Mouse (Mus musculus): Measurements from ENCODE around the gene Blvrb.
A peak's percentile ranks its signal among the peaks of the same experiment; 100 is the strongest.
"Not testable (repeated sequence)": the region's sequence is repeated elsewhere in the genome, so short reads cannot be mapped to it uniquely, and the experiment has no call there.

Gene Blvrb

GRCm38 (mm10) chr7:27480506-27480905 is 32.7 kb downstream of the Blvrb start:
- ATAC-seq (ENCODE audit: insufficient number of reproducible peaks, low FRiP score, low TSS enrichment): no peak

- no peak for ATAC-seq (ENCODE audit: insufficient number of reproducible peaks, low FRiP score, low TSS enrichment)
These were observed 33.3 kb downstream of the Blvrb start for GRCm38 (mm10) chr7:27480927-27481626.

- ATAC-seq (ENCODE audit: insufficient number of reproducible peaks, low FRiP score, low TSS enrichment): peak; percentile 63; the same call in 1 of the 2 replicates
These were observed 33.8 kb downstream of the Blvrb start for GRCm38 (mm10) chr7:27481627-27481969.

GRCm38 (mm10) chr7:27483860-27484259 is 36.1 kb downstream of the Blvrb start:
- no peak for ATAC-seq (ENCODE audit: insufficient number of reproducible peaks, low FRiP score, low TSS enrichment)

- no peak for ATAC-seq (ENCODE audit: insufficient number of reproducible peaks, low FRiP score, low TSS enrichment)
These were observed 38.5 kb downstream of the Blvrb start for GRCm38 (mm10) chr7:27486102-27486769.

GRCm38 (mm10) chr7:27486770-27487697 is 39.3 kb downstream of the Blvrb start, which contains the start of gene Sertad1:
Gene Sertad1 (plus strand): TSS chr7:27486910.
- peak; percentile 88 for ATAC-seq (ENCODE audit: insufficient number of reproducible peaks, low FRiP score, low TSS enrichment)

- ATAC-seq (ENCODE audit: insufficient number of reproducible peaks, low FRiP score, low TSS enrichment): no peak
These were observed 40.0 kb downstream of the Blvrb start for GRCm38 (mm10) chr7:27487740-27488268.

GRCm38 (mm10) chr7:27489270-27489869 is 41.6 kb downstream of the Blvrb start:
- no peak for ATAC-seq (ENCODE audit: insufficient number of reproducible peaks, low FRiP score, low TSS enrichment)

- no peak for ATAC-seq (ENCODE audit: insufficient number of reproducible peaks, low FRiP score, low TSS enrichment)
These were observed 42.4 kb downstream of the Blvrb start for GRCm38 (mm10) chr7:27490227-27490542.

GRCm38 (mm10) chr7:27490543-27491329 is 43.0 kb downstream of the Blvrb start:
- peak; percentile 53 for ATAC-seq (ENCODE audit: insufficient number of reproducible peaks, low FRiP score, low TSS enrichment)

- no peak for ATAC-seq (ENCODE audit: insufficient number of reproducible peaks, low FRiP score, low TSS enrichment)
These were observed 44.1 kb downstream of the Blvrb start for GRCm38 (mm10) chr7:27491856-27492255.

GRCm38 (mm10) chr7:27493022-27493421 is 45.2 kb downstream of the Blvrb start:
- no peak for ATAC-seq (ENCODE audit: insufficient number of reproducible peaks, low FRiP score, low TSS enrichment)

GRCm38 (mm10) chr7:27493450-27493849 is 45.7 kb downstream of the Blvrb start:
- no peak for ATAC-seq (ENCODE audit: insufficient number of reproducible peaks, low FRiP score, low TSS enrichment)

- ATAC-seq (ENCODE audit: insufficient number of reproducible peaks, low FRiP score, low TSS enrichment): not testable (repeated sequence)
These were observed 47.0 kb downstream of the Blvrb start for GRCm38 (mm10) chr7:27494659-27495367.

- ATAC-seq (ENCODE audit: insufficient number of reproducible peaks, low FRiP score, low TSS enrichment): no peak
These were observed 51.3 kb downstream of the Blvrb start, which contains the start of gene Prx for GRCm38 (mm10) chr7:27499036-27499435. Gene Prx (plus strand): TSS chr7:27499324.

GRCm38 (mm10) chr7:27501620-27502019 is 53.8 kb downstream of the Blvrb start:
- no peak for ATAC-seq (ENCODE audit: insufficient number of reproducible peaks, low FRiP score, low TSS enrichment)

GRCm38 (mm10) chr7:27506765-27507370 is 59.1 kb downstream of the Blvrb start:
- no peak for ATAC-seq (ENCODE audit: insufficient number of reproducible peaks, low FRiP score, low TSS enrichment)

Data from cerebellum, adult (tissue).